Mouse (Mus musculus) heart, adult 8-10 months (tissue): ENCODE measurements at regions not wholly inside any gene's neighbourhood (a gene's known extent, or its start where the extent isn't known, plus 50 kb on each side); places are given as distances from the start of the nearest gene placed in this dataset.

Experiments
- DNase-seq: peaks from one replicate; pipeline ENCODE4 v3.0.0; 2022; ENCODE audit warnings: low spot score

- DNase-seq: no peak
These were observed 123.9 kb downstream of the Tmem161b start for GRCm38 (mm10) chr13:84345791-84346511.

- no peak for DNase-seq
These were observed 124.5 kb downstream of the Tmem161b start for GRCm38 (mm10) chr13:84346569-84346968.

- DNase-seq: no peak
These were observed 125.3 kb downstream of the Tmem161b start for GRCm38 (mm10) chr13:84347181-84347913.

GRCm38 (mm10) chr13:84347914-84348700, 126.0 kb downstream of the Tmem161b start:
- peak; percentile 78 for DNase-seq

GRCm38 (mm10) chr13:84348701-84348975, 126.5 kb downstream of the Tmem161b start:
- no peak for DNase-seq

GRCm38 (mm10) chr13:84349001-84349720, 127.1 kb downstream of the Tmem161b start:
- DNase-seq: no peak

GRCm38 (mm10) chr13:84349721-84350040, 127.6 kb downstream of the Tmem161b start:
- DNase-seq: no peak

- no peak for DNase-seq
These were observed 128.7 kb downstream of the Tmem161b start for GRCm38 (mm10) chr13:84350791-84351190.

GRCm38 (mm10) chr13:84356455-84356854, 134.4 kb downstream of the Tmem161b start:
- DNase-seq: no peak

- DNase-seq: no peak
These were observed 138.4 kb downstream of the Tmem161b start for GRCm38 (mm10) chr13:84360536-84360935.

GRCm38 (mm10) chr13:84364069-84364468, 142.0 kb downstream of the Tmem161b start:
- DNase-seq: no peak

GRCm38 (mm10) chr13:84365503-84365902, 143.4 kb downstream of the Tmem161b start:
- no peak for DNase-seq

- no peak for DNase-seq
These were observed 143.9 kb downstream of the Tmem161b start for GRCm38 (mm10) chr13:84366017-84366416.

GRCm38 (mm10) chr13:84366839-84367238, 144.7 kb downstream of the Tmem161b start:
- no peak for DNase-seq

GRCm38 (mm10) chr13:84368225-84368624, 146.1 kb downstream of the Tmem161b start:
- DNase-seq: no peak

GRCm38 (mm10) chr13:84374711-84375257, 152.7 kb downstream of the Tmem161b start:
- DNase-seq: no peak

- DNase-seq: no peak
These were observed 153.8 kb downstream of the Tmem161b start for GRCm38 (mm10) chr13:84375941-84376340.

- DNase-seq: no peak
These were observed 156.6 kb downstream of the Tmem161b start for GRCm38 (mm10) chr13:84378553-84379332.

GRCm38 (mm10) chr13:84391554-84391953, 169.5 kb downstream of the Tmem161b start:
- DNase-seq: no peak

- no peak for DNase-seq
These were observed 176.6 kb downstream of the Tmem161b start for GRCm38 (mm10) chr13:84398476-84399344.
